Mouse (Mus musculus) urinary bladder, postnatal 14 days (tissue): ENCODE results near the gene Pigq.

Experiments used
- DNase-seq: peaks from one replicate; pipeline ENCODE4 v3.0.0; 2021; ENCODE audit warnings: low spot score

The Pigq gene

DNA sequence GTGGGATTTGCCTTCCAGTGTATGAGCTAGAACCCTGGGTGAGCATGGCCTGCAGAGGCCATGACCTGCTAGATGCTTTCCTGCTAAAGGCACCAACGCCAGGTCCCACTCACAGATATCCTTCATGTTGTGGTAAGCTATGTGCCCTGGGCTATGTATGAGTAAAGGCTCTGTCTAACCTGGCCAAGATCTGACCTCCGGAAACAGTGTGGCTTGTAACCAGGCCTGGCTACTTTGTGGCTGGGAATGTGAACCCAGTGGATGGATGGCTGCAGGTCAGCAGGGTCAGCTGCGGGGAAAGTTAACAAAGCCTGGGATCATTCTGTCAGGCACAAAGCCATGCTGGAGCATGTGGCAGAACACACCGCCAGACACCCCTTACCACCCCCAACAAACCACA is 63.0 kb downstream of the Pigq start:
- no peak for DNase-seq

- no peak for DNase-seq
Observed at GRCm38 (mm10) chr17:25880913-25881641, 63.7 kb downstream of the Pigq start.

DNA sequence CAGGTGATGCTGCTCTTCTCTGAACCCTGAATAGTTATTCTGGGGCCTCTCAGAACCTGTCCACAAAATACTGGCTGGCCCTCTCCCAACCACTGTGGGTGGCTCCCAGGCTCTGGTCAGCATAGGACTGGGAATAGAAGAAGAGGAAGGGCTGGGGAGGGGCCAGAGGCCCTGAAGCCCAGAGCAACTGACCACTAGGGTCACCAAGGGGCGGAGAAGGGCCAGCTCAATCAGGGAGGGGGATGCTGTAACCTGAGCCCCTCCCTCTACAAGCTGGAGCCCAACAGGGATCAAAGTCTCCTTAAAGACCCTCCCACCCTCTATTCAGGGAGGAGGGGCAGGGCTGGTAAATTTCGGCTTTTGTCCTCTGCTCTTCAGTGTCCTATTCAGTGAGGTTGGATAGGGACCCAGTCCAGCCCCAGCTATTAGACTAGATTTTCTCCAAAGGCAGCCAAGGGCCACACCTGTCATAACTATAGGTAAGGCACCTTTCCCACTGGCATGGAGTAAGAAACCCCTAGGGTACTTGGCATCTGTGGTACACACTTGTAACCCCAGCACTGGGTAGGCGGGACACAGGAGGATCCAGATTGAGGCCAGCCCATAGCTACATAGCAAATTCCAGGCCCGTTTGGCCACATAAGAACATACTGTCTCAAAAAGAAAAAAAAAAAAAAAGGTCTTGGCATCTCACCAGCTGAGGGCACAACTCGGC is 64.4 kb downstream of the Pigq start, which contains the start of gene Wfikkn1:
Gene Wfikkn1 (minus strand): TSS at position 663 of the 715 bp plus-strand sequence.
- no peak for DNase-seq

DNA sequence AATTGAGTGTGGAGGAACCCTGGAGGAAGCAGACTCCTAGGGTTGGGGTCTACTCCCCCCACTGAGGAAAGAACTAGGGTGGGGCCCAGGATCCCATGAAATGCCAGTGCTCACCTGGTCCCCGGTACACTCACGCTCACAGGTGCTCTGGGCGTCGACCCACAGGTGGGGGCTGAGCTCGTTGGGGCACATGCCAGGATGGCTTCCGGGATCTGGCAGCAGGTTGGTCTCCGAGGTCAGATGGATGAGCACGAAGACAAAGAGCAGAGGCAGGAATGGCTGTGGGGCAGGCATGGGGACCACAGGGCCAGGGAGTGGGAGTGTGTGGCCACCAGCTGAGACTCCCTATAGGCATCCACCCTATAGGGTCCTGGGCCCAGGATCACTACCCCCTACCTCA is 65.0 kb downstream of the Pigq start:
- DNase-seq = no peak

- DNase-seq = peak; percentile 46
Observed at GRCm38 (mm10) chr17:25879261-25879660, 65.5 kb downstream of the Pigq start.

- DNase-seq = no peak
Observed at GRCm38 (mm10) chr17:25878611-25879180, 66.0 kb downstream of the Pigq start.

GRCm38 (mm10) chr17:25877741-25878610 is 66.8 kb downstream of the Pigq start:
- DNase-seq = no peak

DNA sequence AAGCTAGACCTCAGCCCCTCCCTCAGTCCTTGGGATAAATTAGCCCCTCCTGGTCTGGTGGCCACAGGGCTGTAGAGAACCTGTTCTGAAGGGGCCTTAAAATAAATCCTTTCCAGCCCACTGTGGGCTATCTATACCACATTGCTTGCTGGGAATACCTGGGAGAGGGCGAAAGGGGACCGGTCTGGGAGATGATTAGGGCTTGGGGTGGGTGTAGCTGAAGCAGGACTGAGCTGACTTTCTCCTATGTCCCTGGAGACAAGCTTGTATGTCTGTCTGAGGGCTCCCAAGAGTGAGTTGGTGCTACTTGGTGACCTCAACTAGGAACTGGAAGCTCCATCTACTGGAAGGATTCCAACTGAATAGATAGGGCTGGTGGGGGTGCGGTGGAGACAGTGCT is 67.7 kb downstream of the Pigq start:
- no peak for DNase-seq
